Mouse (Mus musculus) fat pad, adult 2 months (tissue): Measurements from ENCODE around the gene Apof.

ENCODE experiments used
- DNase-seq: peaks from one replicate; pipeline ENCODE4 v3.0.0-alpha.2; 2011; ENCODE audit warnings: low read depth, low spot score; ENCODE audit errors: extremely low read depth

The Apof gene

GRCm38 (mm10) chr10:128268371-128268770 lies at the start of gene Apof:
Gene Apof, plus strand, starts transcription at chr10:128268671.
- DNase-seq = no peak

GRCm38 (mm10) chr10:128221533-128222286 lies 46.8 kb upstream of the Apof start:
- DNase-seq = no peak

- DNase-seq = no peak
Observed at GRCm38 (mm10) chr10:128225064-128225463, 43.4 kb upstream of the Apof start.

- DNase-seq = no peak
Observed at GRCm38 (mm10) chr10:128225538-128225937, 42.9 kb upstream of the Apof start, which contains the start of gene Mip. Gene Mip, plus strand, starts transcription at chr10:128225838.

GRCm38 (mm10) chr10:128227592-128227991 lies 40.9 kb upstream of the Apof start:
- DNase-seq = no peak

GRCm38 (mm10) chr10:128228009-128228408 lies 40.5 kb upstream of the Apof start:
- DNase-seq = no peak

GRCm38 (mm10) chr10:128230582-128230981 lies 37.9 kb upstream of the Apof start:
- no peak for DNase-seq

GRCm38 (mm10) chr10:128231146-128231545 lies 37.3 kb upstream of the Apof start:
- DNase-seq = no peak

- DNase-seq = no peak
Observed at GRCm38 (mm10) chr10:128231697-128232419, 36.6 kb upstream of the Apof start, which contains the start of gene Timeless. Gene Timeless, plus strand, starts transcription at chr10:128232065.

- no peak for DNase-seq
Observed at GRCm38 (mm10) chr10:128232420-128232985, 36.0 kb upstream of the Apof start.

GRCm38 (mm10) chr10:128236321-128236720 lies 32.1 kb upstream of the Apof start:
- DNase-seq = no peak

GRCm38 (mm10) chr10:128237807-128238480 lies 30.5 kb upstream of the Apof start:
- DNase-seq = no peak

- no peak for DNase-seq
Observed at GRCm38 (mm10) chr10:128239140-128239539, 29.3 kb upstream of the Apof start.

- DNase-seq = no peak
Observed at GRCm38 (mm10) chr10:128240131-128240530, 28.3 kb upstream of the Apof start.

- no peak for DNase-seq
Observed at GRCm38 (mm10) chr10:128243252-128243651, 25.2 kb upstream of the Apof start.

- no peak for DNase-seq
Observed at GRCm38 (mm10) chr10:128244121-128244520, 24.4 kb upstream of the Apof start.

- no peak for DNase-seq
Observed at GRCm38 (mm10) chr10:128247020-128247732, 21.3 kb upstream of the Apof start.

- no peak for DNase-seq
Observed at GRCm38 (mm10) chr10:128250565-128250964, 17.9 kb upstream of the Apof start.

- DNase-seq = peak; percentile 74
Observed at GRCm38 (mm10) chr10:128253677-128254255, 14.7 kb upstream of the Apof start, which contains the start of gene Apon. Gene Apon, plus strand, starts transcription at chr10:128254096.

- DNase-seq = no peak
Observed at GRCm38 (mm10) chr10:128255925-128256324, 12.5 kb upstream of the Apof start.
